13 mouse cellular contexts compared by ENCODE assay signal in the genomic region with DNA sequence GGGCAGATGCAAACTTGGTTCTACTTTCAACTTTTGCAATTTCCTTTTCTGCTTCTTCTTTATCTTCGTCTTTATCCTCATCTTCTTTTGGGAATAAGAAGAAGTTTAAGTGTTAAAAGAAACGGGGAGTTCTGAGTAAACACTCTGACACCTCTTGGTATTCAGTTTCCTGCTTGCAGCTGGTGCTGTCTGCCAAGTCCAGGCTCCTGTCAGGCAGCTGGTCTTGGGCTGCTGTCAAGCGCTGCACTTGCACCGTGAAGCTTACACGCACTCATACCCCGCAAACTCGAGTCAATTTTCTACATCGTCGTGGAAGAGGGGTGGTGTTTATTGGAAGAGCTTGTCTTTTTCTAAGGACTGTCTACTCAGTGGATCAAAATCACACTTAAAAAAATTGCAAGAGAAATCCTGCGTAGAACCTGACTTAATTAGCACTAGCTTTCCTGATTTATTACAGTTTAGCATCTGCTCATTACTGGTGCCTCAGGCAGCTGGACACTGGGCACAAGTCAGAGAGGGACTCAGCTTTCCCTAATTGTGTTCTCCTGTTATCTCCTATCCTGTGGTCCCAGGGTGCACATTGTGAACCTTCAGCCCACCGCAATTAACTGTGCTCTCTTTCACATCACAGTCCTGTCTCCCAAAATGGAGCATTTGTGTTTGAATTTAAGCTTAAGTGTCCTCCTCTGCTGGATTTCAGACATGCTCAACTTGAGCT. TPM values are rescaled to one million over a fixed set of nuclear protein-coding genes. Genes with fewer than 3 reads are reported as not detected.
A peak's percentile ranks its signal among the peaks of the same experiment; 100 is the strongest.
DNase-seq lines count a peak whose midpoint lies in the region; ATAC-seq lines count a peak whose summit lies in the region.
"Had no signal": no experiment of that assay in that cellular context is flagged by ENCODE, and none has a peak within 500 bp of the region (broad histone marks: within the 10 kb centered on the region; RNA-seq: fewer than 3 reads in every experiment).

No protein-coding gene starts in this region.

- H3K9ac ChIP-seq in forebrain, embryonic 13.5 days = no peak overlapping the region
- no peak overlapping the region for H3K9ac ChIP-seq in midbrain, embryonic 14.5 days (replicated peaks; ENCODE audit: low read length)
- H3K9ac ChIP-seq: lung, embryonic 15.5 days had no signal

- H3K27me3 ChIP-seq in forebrain, embryonic 13.5 days = no peaks in the 10 kb centered on the region
- H3K27me3 ChIP-seq in midbrain, embryonic 14.5 days (ENCODE audit: control insufficient read depth, insufficient read depth, low read length) = no peaks in the 10 kb centered on the region
- H3K27me3 ChIP-seq: lung, embryonic 15.5 days had no signal

- no peaks in the 10 kb centered on the region for H3K36me3 ChIP-seq in forebrain, embryonic 13.5 days (ENCODE audit: poor library complexity, severe bottlenecking)
- H3K36me3 ChIP-seq in midbrain, embryonic 14.5 days (ENCODE audit: control insufficient read depth, insufficient read depth, low read length) = no peaks in the 10 kb centered on the region
- H3K36me3 ChIP-seq: lung, embryonic 15.5 days had no signal

- H3K27ac ChIP-seq in forebrain, embryonic 13.5 days = peak overlapping the region; percentile 3; the same call in 1 of the 2 replicates
- H3K27ac ChIP-seq in midbrain, embryonic 14.5 days (replicated peaks; ENCODE audit: low read depth, low read length) = no peak overlapping the region
- H3K27ac ChIP-seq: lung, embryonic 15.5 days had no signal

- peaks cover 9% of the 10 kb centered on the region for H3K4me1 ChIP-seq in forebrain, embryonic 13.5 days
- H3K4me1 ChIP-seq in midbrain, embryonic 14.5 days (ENCODE audit: control insufficient read depth, insufficient read depth, low read length) = no peaks in the 10 kb centered on the region

- intact Hi-C loops in heart, postnatal 25 days (cut with DNase I) = no loop called here

- peak; percentile 17 for DNase-seq in heart, postnatal 4 days
- DNase-seq in heart, postnatal 25 days (ENCODE audit: low spot score) = no peak
- DNase-seq in lung, postnatal 14 days = peak; percentile 14
- DNase-seq in lung, adult 18-20 months = no peak
- peak; percentile 37 for DNase-seq in midbrain, embryonic 14.5 days
- DNase-seq in spleen, adult 18-20 months = no peak
- DNase-seq: adrenal gland, adult 2 months; cerebellum, postnatal 25 days; thymus, postnatal 14 days had no signal

- WGBS in forebrain, embryonic 13.5 days = 45% methylated on average over 11 of the region's 11 CpGs
- WGBS in midbrain, embryonic 14.5 days = 60% methylated on average over 11 of the region's 11 CpGs

- ATAC-seq in forebrain, embryonic 13.5 days = peak; percentile 33; the same call in 1 of the 2 replicates
- ATAC-seq in midbrain, embryonic 14.5 days (ENCODE audit: low FRiP score, low TSS enrichment) = no peak
- no peak for ATAC-seq in cerebellum, adult (ENCODE audit: insufficient number of reproducible peaks, low FRiP score, low TSS enrichment)

- H3K4me2 ChIP-seq in forebrain, embryonic 13.5 days = no peak overlapping the region
- H3K4me2 ChIP-seq in midbrain, embryonic 14.5 days (ENCODE audit: low read length) = no peak overlapping the region
- H3K4me2 ChIP-seq: lung, embryonic 15.5 days had no signal

- no peaks in the 10 kb centered on the region for H3K9me3 ChIP-seq in forebrain, embryonic 13.5 days (replicated peaks)
- H3K9me3 ChIP-seq in midbrain, embryonic 14.5 days (ENCODE audit: control insufficient read depth, low read length) = no peaks in the 10 kb centered on the region
- H3K9me3 ChIP-seq: lung, embryonic 15.5 days had no signal

- H3K4me3 ChIP-seq in forebrain, embryonic 13.5 days = no peak overlapping the region
- H3K4me3 ChIP-seq in midbrain, embryonic 14.5 days (replicated peaks; ENCODE audit: low read depth, low read length) = no peak overlapping the region
- H3K4me3 ChIP-seq: lung, embryonic 15.5 days had no signal

RNA-seq across cellular contexts. Expression of a gene that starts 3.5 kb away (rescaled TPM):
- total RNA-seq in heart, postnatal 4 days (2021) = not detected
- total RNA-seq in heart, postnatal 25 days (2021) = not detected
- 0.22 TPM in 1 of 2 replicates, not detected in the other for polyA plus RNA-seq in forebrain, embryonic 13.5 days (2015; fragmentation: Nextera tagmentation; extraction: Ambion mirVana)
- polyA plus RNA-seq in midbrain, embryonic 14.5 days (2014; fragmentation: Nextera tagmentation; extraction: Ambion mirVana) = 0.16 and 0.20 TPM in 2 replicates
- total RNA-seq: adrenal gland, adult 2 months had no signal
- polyA plus RNA-seq: adrenal gland, adult 2 months; gonadal fat pad, adult 2 months had no signal

Comparison
In these comparisons a context has a peak if more than half of its experiments do, and no peak if none do; other contexts are left out.
1. DNase-seq: peak in heart, postnatal 4 days (single experiment), lung, postnatal 14 days (single experiment) and midbrain, embryonic 14.5 days (single experiment); none in heart, postnatal 25 days (single experiment), lung, adult 18-20 months (0 of 2) and spleen, adult 18-20 months (0 of 2).